Mouse (Mus musculus) stomach, postnatal 0 days (tissue): ENCODE measurements around the gene Adamts9.

Experiments used
- CTCF ChIP-seq: IDR thresholded peaks from 2 replicates; pipeline ENCODE4 v1.5.1; 2016; ENCODE audit warnings: antibody characterized with exemption, low read depth, mild to moderate bottlenecking, moderate library complexity
- EP300 ChIP-seq: optimal IDR thresholded peaks from 2 replicates; pipeline ENCODE3; 2016; ENCODE audit warnings: antibody characterized with exemption

GRCm38 (mm10) chr6:92874854-92875253, 68.4 kb downstream of the Adamts9 start:
- TF ChIP-seq CTCF (no peak), EP300 (no peak)
